Mouse (Mus musculus) frontal cortex, postnatal 10 days (tissue): ENCODE measurements at regions not wholly inside any gene's neighbourhood (a gene's known extent, or its start where the extent isn't known, plus 50 kb on each side); places are given as distances from the start of the nearest gene placed in this dataset.
"Not testable (repeated sequence)": the region's sequence is repeated elsewhere in the genome, so short reads cannot be mapped to it uniquely, and the experiment has no call there.

Source experiments
- DNase-seq, 2 experiments: peaks; one replicate each; pipeline ENCODE4 v3.0.0; 2022; ENCODE audit warnings: low spot score in 2 of 2, mixed read lengths in 1 of 2

GRCm38 (mm10) chr1:78588036-78588435 is 69.6 kb upstream of the Acsl3 start:
- DNase-seq: no peak

GRCm38 (mm10) chr1:78588660-78589059 is 69.0 kb upstream of the Acsl3 start:
- DNase-seq: not testable (repeated sequence)

- peak in 1 of 2 experiments; percentile 45 for DNase-seq
These were observed 67.1 kb upstream of the Acsl3 start for GRCm38 (mm10) chr1:78590558-78590957.

GRCm38 (mm10) chr1:78593927-78594641 is 63.5 kb upstream of the Acsl3 start:
- peak; percentile 37 to 61 for DNase-seq

- DNase-seq: no peak
These were observed 62.0 kb upstream of the Acsl3 start for GRCm38 (mm10) chr1:78595521-78596139.

GRCm38 (mm10) chr1:78598561-78598960 is 59.1 kb upstream of the Acsl3 start:
- DNase-seq: no peak

- no peak for DNase-seq
These were observed 57.0 kb upstream of the Acsl3 start for GRCm38 (mm10) chr1:78600666-78601065.

- no peak for DNase-seq
These were observed 56.1 kb upstream of the Acsl3 start for GRCm38 (mm10) chr1:78601568-78601967.

GRCm38 (mm10) chr1:78602039-78602438 is 55.6 kb upstream of the Acsl3 start:
- no peak for DNase-seq

GRCm38 (mm10) chr1:78602885-78603284 is 54.7 kb upstream of the Acsl3 start:
- DNase-seq: no peak

GRCm38 (mm10) chr1:78604820-78605550 is 52.6 kb upstream of the Acsl3 start:
- no peak for DNase-seq
